Mouse (Mus musculus) G1E (cell line): ENCODE results near the gene Rbbp9.

Experiments
- CTCF ChIP-seq: IDR thresholded peaks from 2 replicates; pipeline ENCODE4 v1.5.1; 2012; ENCODE audit warnings: low read depth, low read length, inconsistent platforms, mixed read lengths
- GATA1 ChIP-seq: IDR thresholded peaks from 2 replicates; pipeline ENCODE4 v1.6.1; 2012; ENCODE audit warnings: borderline replicate concordance, low read length, inconsistent platforms, mixed read lengths
- POLR2AphosphoS5 ChIP-seq: IDR thresholded peaks from 2 replicates; pipeline ENCODE4 v1.6.1; 2012; ENCODE audit warnings: low read depth, low read length, inconsistent platforms; ENCODE audit not compliant: insufficient replicate concordance
- TAL1 ChIP-seq: conservative IDR thresholded peaks from 2 replicates; pipeline ENCODE4 v1.6.1; 2012; ENCODE audit warnings: low read depth, low read length, inconsistent platforms, mixed read lengths

DNA sequence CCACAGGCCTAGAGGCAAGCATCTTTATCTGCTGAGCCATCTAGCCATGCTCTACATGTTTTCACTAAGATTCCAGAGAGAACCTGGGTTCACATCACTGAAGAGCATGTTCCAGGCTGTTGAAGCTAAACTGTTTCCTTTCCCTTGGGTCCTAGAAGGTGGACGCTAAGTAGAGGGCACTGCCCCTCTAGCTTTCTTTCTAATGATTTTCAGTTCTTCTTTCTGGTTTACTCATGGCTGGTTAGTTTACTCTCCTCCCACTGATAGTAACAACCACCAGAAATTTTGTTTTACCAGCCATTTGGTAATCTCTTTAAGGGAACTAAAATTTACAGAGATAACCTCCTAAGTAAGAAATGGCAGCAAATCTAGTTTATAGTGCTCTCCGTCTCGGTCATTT, 3.2 kb upstream of the Rbbp9 start:
- TF ChIP-seq CTCF (no peak), POLR2AphosphoS5 (no peak), GATA1 (no peak), TAL1 (no peak)
